Mouse (Mus musculus) adipocyte (in vitro differentiated cells): Measurements from ENCODE around the gene Armt1.

Experiments used
- DNase-seq: peaks from one replicate; pipeline ENCODE4 v3.0.0-alpha.2; 2016; ENCODE audit warnings: low spot score

Armt1 gene

DNA sequence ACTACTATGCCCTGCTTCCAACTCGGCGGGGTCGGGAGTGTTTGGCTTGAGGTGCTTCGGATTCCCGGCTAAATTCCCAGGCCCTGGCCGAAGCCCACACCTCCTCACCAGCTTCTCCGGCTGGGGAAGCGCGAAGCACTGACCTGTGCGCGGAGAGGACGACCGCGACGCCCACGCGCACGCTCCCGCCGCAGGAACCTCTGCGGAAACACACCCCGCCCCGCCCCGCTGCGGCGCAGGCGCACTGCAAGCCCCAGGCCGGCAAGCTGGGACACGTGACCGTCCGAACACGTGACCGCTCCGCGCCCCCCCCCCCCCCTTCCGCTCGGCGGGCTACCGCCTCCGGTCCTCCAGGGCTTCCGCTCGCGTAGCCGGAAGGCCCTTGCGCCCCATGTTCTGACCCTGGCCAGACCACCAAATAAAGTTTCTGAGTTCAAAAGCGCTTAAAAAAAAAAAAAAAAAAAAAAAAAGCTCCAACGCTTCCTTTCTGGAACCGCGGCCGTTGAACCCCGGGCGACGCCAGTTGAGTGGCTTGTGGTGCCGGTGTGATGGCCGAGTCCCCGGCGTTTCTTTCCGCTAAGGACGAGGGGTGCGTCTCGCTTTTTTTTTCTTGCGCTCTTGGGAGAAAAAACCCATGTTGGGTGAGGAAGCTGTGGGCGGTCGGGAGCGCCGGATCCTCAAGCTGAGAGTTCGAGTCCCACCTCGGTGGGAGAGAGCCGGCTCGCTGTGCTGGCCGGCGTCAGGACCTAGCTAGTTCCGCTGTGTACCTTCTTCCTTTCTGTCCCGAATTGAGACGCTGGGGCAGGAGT lies at the start of gene Armt1, which contains the start of gene Rmnd1:
Gene Armt1 (plus strand): TSS at position 345 of the 809 bp plus-strand sequence.
Gene Rmnd1 (minus strand): TSS at position 266 of the 809 bp plus-strand sequence.
- peak; percentile 92 for DNase-seq

- no peak for DNase-seq
Measured at GRCm38 (mm10) chr10:4384244-4384643, 48.0 kb upstream of the Armt1 start.

- peak; percentile 94 for DNase-seq
Measured at GRCm38 (mm10) chr10:4386609-4387591, 45.4 kb upstream of the Armt1 start.

DNA sequence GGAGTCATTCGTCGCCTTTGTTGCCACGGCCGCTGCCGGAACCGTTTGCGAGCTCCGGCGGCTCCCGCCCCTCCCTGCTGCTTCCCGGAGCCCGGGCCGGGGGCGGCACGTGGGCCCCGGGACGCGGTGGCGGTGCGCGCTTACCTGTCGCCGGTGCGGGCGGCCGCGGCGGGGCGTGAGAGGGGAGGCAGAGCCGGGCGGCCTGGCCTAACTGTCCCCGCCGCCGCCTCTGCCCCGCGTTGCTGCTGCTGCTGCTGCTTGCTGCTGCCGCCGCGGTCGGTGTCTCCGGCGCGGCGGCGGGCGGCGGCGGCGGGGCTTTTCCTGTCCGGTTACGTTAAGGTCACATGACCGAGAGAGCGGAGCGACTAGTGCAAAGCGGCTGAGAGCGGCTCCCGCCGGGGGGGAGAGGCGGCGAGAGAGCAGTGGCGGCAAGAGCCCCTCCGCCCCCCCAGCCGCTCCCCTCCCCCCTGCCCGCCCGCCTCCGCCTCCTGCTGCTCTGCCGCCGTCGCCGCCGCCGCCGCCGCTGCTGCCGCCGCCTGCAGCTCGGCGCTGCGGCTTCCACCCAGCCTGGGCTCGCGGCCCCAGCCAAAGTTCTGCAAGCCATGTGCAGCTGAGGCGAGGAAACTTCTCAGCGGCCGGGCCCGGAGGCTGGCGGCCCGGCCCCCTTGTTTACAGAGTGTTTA lies 44.4 kb upstream of the Armt1 start, which contains the start of gene Zbtb2:
Gene Zbtb2 (minus strand): TSS at position 408 of the 683 bp plus-strand sequence.
- peak; percentile 66 for DNase-seq

DNA sequence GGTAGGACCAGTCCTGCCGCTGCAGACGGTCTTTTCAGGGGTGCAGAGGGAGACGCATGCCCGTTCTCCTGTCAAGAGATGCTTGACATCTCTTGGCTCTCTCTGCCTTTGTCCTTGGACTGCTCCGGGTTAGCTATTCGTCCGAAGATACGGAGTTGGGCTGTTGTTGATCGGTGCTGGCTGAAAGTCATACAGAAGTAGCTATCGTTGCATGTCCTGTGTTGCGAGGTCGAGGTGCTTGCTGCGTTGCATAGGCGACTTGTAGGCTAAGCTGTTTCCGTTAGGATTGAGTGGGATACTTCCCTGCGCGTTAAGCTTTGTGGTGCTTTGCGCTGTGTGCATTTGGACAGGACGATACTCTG lies 43.9 kb upstream of the Armt1 start:
- DNase-seq, result peak; percentile 58

DNA sequence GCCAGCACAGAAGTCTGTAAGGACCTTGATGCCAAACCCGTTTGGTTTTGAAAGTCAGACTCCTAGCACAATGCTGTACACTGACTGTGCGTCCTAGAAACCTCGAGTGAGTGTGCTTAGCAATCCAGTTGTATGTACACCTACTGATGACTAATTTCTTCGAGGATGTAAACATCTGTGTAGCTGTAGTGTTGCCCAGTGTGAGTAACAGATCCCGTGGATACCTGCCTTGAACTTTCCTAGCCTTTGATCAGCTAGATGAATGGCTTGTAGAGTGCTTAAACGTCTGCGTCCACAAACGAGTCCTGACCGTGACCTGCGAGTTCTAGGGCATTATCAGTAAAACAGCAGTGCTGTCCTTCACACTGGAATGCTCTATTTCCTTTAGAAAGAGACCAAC lies 43.2 kb upstream of the Armt1 start:
- no peak for DNase-seq

DNA sequence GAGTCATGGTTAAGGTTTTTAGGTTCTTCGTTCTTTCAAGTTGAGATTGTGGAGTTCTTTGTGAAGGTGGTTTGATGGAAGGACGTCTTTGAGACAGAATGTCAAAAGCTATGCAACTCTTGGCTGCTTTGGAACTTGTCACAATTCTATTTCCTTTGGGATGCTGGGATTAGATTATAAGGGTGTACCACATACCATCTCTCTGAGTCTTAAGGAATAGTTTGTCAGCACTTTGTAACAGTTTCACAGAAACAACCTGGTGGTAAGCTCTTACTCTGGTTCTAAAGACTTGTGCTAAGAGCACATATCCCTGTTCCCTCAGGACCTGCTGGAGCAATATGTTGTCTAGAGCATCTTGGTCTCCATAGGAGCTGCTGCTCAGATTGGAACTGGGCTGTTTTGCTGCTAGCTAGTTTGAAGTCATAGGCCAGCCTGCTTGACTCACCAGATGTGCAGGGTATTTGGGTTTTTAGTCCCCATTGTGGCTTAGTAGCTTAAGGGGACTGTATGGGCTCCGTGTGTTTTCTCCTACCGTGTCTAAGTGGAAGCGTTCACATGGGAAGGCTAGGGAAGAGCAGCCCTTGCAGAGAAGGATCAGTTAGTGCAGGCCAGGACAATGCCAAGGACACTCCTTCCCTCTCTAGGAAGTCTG lies 42.7 kb upstream of the Armt1 start:
- DNase-seq, result no peak

- no peak for DNase-seq
Measured at GRCm38 (mm10) chr10:4390550-4390949, 41.7 kb upstream of the Armt1 start.

- no peak for DNase-seq
Measured at GRCm38 (mm10) chr10:4391076-4391475, 41.2 kb upstream of the Armt1 start.

DNA sequence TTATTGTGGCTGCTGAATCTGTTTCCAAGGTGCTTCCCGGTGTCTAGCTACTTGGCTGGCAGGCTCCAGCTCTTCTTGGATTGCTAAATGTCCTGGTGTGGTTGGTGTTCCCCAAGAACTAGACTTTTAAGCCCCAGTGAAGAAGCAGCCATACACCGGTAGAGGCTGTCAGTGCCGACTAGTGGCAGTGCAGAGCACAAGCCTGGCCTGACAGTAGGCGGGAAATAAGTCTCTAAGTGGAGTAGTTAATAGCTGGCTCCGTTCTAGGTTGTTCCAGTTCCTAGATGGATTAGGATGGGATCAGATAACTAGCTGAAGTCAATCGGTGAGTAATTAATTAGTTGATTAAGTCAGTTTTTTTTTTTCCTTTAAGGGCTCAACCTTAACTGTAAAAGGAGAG lies 40.4 kb upstream of the Armt1 start:
- DNase-seq, result peak; percentile 53

- DNase-seq, result no peak
Measured at GRCm38 (mm10) chr10:4395321-4395720, 36.9 kb upstream of the Armt1 start.

GRCm38 (mm10) chr10:4398058-4398457 lies 34.2 kb upstream of the Armt1 start:
- DNase-seq, result no peak

- DNase-seq, result peak; percentile 71
Measured at GRCm38 (mm10) chr10:4404895-4405491, 27.3 kb upstream of the Armt1 start.

DNA sequence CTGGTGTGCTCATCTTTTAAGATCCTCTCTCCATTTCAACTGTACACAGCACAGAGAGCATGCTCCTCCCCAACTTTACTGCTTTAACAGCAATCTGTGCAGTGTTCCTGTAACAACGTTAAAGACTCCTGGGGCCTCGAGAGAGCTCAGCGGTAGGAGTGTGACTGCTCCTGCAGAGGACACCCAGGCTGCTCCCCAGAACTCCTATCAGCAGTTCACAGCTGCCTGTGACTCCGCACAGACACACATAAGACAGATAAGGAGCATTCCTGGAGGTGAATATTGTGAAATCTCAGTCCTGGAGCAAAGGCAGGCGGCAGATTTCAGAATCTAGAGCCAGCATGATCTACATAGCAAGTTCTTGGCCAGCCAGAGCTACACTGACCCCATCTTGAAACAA lies 26.8 kb upstream of the Armt1 start:
- no peak for DNase-seq

GRCm38 (mm10) chr10:4407191-4407590 lies 25.1 kb upstream of the Armt1 start:
- DNase-seq, result peak; percentile 72

GRCm38 (mm10) chr10:4425245-4425644 lies 7.0 kb upstream of the Armt1 start:
- DNase-seq, result no peak

DNA sequence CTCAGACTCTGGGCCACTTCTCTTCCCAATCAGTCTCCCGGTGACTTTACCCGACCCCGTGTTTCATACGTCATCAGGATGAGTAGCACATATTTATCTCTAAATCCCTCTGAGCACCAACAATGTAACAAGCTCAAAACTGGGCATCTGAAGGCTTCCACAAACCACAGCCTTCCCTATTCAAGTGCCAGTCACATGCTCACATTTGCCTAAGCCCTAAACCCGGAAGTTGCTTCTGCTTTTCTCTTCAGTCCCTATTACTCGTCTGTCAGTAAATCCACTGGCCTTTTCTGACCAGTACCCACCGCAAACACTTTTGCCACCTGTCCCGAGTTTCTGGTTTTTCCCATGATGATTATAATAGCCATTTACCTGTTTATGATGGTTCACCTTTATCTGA lies 1.9 kb upstream of the Armt1 start:
- DNase-seq, result no peak

DNA sequence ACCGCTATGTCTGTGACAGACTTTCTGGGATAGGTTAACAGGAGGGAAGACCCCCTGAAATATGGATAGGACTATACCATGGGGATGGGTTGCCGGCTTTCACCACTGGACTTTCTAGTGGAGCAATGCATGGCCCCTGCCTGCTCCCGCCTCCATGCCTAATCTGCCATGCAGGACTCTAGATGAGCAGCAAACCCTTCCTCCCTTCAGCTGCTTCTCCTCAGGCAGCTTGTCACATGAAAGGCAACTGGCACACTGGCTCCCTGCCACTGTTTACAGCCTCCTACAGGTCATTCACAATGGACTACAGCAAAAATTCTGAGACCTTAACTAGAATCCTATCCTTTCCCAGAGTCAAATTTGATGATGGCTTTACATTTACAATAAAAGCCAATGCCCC lies 1.4 kb upstream of the Armt1 start:
- peak; percentile 35 for DNase-seq

DNA sequence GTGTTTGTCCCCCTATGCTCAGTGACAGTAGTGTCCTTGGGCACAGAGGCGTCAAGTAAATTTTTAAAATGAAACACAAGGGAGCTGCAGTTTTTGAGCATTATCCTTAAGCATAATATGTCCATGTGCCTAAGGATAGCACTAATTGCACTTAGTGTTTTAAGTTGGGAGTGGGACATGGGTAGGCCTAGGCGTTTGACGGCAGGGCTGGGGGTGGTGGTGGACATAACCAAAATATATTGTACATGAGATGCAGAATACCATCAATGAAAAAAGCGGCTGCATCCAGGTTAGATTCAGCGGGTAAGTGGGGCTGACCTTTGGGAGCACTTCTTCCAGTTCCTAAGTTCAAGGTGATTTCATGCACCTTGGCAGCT lies 533 bp upstream of the Armt1 start:
- no peak for DNase-seq

GRCm38 (mm10) chr10:4432996-4433755 lies 909 bp downstream of the Armt1 start:
- peak; percentile 51 for DNase-seq
